Mouse (Mus musculus): ENCODE measurements around the gene Kirrel3.
A peak's percentile ranks its signal among the peaks of the same experiment; 100 is the strongest.

The Kirrel3 gene

DNA sequence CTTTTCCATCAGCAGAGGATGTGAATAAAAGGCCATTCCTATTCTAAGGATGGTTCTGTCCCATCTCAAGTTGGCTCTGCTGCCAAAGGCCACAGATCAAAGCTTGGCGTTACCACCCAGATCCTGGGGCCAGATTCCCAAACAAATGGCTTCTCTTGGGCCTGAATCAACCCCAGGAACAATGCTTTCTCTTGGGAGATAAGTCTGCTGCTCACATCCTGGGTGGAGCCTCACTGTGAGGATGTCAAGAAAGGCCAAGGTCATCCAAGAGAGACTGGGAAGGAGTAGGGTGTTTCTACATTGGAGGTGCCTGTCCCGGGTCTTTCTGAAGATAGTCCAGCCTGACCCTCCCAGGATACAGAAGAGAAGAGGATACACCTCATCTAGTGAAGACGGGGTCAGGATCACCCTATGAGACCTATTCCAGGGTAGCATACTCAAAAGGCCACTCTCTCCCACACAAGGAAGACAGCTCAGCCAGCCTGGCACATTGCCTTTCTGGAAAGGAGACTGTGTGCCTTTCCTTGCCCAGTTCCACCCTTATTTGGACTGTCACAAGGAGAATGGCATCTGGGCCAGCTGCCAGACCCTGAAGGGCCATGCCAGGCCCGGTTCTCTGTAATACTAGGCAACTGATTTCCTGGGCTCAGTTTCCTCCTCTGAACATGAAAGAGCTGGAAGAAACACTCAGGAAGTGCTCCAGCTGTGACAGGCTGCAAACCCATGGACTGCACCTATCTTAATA lies 507.9 kb downstream of the Kirrel3 start:
- peak; percentile 98 for DNase-seq

DNA sequence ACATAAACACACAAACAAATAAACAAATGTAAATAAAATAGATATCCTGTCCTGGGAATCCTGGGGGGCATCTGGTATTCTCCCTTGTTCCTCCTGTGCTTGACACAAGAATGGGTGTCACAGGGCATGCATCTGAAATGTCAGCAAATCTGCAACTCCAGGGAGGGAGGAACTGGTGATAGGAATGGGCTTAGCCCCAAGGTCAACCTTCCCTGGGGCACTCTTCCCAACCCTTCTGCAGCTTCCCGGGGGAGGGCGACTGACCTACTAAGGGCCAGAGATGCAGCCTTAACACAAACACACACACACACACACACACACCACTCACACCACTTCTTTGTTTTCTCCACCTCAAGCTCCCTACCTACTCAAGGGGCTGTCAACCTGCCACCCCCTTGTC lies 509.4 kb downstream of the Kirrel3 start:
- DNase-seq: no peak

DNA sequence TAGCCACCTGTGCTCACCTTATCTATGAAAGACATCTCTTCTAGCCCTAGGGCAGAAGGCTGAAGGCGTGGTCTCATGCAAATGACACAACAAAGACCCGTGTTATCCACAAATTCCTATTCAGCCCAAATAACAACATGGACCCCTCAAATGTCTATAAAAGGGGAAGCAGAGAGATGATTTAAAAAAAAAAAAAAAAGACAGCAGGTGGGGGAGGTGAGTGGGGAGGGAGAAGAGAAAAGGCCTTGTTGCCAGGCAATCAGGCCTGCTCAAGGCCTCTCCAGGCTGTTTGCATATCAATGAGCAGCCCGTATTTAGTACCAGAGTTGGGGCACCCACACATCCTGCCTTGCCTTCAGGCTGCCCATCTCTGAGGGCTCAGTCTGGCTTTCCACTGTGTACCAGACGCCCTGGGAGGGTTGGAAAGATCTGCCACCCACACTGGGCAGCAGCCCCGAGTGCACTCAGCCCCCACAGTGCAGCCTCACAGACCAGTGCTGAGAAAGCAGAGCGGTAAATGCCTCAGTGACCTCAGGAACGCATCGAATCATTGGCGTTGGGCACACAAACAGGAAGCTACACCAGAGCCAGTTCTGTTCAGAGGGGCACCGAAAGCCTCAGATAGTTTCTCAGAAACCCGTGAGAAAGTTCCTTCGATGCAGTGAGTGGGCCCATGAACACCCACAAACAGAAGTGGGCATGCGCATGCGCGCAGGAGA lies 510.1 kb downstream of the Kirrel3 start:
- DNase-seq: no peak

DNA sequence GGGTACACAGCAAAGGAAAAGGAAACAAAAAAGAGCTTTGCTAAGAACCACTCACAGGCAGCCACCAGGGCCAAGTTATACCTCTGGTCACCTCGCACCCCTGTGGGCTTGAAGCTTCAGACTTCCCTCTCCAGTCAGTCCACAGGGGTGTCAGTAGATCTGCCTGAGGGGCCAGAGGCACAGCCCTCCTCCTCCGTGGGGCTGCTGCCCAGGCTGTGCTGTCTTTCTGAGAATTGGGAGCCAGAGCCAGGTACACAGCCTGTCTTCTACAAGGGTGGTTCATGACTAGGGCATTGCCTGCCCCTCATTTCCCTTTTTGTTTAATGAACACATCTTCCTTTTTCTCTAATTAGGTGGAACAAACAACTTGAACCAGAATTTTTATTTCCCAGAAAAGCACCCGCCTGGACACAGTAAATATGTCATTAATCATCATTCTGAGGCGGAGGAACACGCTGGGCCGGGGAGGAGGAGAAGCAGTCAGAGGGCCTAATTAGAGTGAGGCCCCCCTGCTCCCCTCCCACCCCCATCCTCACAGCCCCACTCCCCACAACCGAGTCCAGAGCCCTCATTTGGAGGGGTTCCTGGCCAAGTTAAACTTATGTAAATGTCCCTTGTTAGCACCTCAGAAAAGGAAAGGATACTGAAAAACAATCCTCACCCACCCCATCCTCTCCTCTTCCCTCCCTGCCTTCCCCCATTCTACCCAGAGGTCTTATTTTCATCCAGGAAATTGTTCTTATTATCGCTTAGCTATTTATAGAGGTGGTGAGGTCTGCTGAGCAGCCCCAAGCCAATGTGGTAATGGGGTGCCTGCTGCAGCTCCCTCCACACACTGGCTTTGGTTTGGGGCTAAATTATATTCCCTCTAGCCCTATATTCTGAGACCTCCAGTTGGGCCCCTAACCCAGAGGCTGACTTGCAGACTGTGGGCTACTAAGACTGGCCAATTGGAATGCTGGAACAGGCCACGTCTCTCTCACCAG lies 512.5 kb downstream of the Kirrel3 start:
- DNase-seq: no peak

DNA sequence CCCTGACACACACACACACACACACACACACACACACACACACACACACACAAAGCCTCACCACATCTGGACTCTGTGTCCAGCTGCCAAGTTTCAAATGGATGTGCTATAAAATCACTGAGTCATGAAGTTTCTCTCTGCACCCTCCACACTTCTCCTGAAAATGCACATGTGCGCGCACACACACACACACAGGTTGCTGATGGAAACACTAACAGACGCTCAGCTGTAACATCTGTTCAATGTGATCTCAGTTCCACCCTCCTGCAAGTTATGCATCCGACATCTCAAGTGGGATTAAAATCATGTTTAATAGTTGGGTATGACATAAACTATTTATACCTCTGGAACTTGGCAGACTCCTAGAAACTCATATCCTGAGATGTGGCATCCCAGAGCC lies 518.4 kb downstream of the Kirrel3 start:
- no peak for DNase-seq

DNA sequence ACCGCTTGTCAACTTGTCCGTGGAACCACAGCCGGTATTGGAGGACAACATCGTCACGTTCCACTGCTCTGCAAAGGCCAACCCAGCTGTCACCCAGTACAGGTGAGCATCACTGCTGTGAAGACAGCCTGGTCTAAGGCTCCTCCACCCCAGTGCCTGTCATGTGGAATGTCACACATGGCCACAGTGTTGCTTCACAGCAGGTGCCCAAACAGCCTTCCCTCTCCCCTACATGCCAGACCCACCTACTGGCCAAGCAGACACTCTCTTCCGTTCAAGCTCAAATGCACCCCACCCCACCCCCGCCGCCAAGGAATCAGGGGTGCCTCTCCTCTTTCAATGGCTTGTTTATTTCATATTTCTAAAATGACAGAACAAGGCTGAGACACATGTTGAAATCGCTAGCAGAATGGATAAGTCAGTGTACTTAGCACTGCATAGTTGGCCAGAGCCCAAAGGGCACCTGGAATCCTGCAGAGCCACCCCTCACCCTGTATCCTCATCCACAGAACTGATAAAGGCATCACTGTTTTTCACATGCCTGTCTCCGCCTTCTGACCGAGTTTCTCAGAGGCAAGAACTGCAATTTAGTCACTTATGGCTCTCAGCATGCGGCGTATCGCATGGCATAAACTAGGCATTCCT lies 522.1 kb downstream of the Kirrel3 start:
- DNase-seq: no peak

DNA sequence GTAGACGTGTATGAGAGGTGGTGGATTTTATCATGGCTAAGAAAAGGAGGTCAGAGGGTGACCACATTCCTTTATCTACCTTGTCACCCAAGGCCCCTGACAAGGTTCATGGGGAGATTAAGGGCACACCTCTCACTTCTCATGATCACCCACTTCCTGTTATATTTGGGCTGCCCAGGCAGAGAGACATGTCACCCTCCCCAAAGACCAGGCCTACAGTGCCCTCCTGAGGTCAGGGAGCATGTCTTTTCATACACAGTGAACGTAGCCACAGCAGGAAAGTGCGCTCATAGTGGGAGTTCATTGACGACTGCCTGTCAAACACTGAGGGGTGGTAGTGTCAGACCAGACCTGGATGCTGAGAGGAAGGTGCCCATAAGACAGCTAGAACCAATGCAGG lies 531.1 kb downstream of the Kirrel3 start:
- peak; percentile 65 for DNase-seq

DNA sequence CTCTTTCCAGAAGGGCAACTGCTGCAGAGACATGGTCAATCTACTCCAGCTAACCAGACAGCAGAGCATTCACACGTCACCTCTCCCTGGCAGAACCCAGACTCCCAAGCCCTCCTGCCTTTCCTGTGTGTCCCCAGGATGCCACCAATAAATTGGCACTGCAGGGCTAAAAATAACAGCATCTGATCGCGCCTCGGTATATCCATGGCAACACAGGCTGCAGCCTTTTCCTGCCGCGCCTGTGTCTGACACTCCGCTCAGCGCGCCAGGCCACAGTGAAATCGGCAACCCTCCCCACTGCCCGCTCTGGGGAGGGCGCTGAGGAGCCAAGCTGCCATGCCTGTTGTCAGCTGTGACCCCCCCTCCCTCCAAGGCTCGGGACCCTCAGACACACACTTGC lies 531.9 kb downstream of the Kirrel3 start:
- no peak for DNase-seq

DNA sequence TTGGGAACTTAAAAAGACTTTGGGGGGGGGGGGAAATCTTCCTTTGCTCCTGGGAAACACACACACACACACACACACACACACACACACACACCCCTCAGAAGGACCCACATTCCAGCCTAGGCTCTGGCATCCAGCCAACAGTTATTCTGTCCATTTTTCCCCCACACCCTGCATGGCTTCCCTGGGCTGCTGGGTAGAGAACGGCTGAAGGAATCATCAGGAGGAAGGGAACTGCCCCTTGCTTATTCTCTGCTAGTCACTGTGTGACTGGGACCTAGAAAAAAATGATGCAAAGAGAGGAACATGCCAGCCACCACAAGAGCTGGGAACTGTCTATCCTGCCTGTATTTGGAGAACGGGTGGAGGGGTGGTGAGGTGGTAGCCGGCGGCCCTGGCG lies 532.4 kb downstream of the Kirrel3 start:
- no peak for DNase-seq

DNA sequence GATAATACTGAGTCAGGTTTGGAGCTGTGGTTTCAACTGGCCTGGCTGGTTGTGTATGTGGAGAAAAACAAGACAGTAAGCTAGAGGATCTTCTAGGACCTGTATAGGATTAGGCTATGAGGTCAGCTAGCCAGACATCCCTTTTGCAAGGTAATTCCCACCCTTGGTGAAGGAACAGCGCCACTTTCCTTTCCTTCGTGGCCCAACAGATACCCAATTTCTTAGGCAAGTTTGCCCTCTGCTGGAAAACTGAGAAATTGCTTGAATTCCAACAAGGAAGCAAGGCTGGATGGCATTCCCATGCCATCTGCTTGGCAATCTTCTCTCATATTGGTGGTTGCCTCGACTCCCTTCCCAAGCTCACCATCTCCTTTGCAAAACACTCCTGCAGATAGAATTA lies 533.7 kb downstream of the Kirrel3 start:
- DNase-seq: peak; percentile 85

DNA sequence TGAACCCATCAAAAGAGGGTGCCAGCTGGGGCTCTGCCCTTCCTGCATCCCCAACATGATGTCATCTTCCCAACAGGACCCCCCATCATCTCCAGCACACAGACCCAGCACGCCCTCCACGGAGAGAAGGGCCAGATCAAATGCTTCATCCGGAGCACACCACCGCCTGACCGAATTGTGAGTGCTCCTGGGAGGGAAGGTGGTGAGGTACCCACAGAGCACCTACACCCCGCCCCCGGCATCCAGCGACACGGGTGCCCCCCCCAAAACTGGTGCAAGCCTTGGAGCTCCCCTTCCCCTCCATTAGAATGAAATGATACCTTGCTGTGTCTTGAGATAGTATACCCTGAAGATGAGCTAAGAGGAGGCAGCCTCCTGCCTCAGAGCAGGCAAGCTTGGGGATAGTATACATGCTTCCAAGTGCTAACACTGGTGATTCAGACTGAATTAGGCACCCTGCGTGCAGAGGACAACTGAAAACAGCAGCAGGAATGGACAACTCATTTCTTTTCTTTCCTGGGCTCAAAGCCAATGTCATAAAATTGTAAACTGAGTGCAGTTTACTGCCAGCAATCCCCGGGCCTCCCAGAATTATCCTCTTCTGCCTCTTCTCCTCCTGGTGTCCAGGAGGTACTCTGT lies 534.4 kb downstream of the Kirrel3 start:
- DNase-seq: no peak

DNA sequence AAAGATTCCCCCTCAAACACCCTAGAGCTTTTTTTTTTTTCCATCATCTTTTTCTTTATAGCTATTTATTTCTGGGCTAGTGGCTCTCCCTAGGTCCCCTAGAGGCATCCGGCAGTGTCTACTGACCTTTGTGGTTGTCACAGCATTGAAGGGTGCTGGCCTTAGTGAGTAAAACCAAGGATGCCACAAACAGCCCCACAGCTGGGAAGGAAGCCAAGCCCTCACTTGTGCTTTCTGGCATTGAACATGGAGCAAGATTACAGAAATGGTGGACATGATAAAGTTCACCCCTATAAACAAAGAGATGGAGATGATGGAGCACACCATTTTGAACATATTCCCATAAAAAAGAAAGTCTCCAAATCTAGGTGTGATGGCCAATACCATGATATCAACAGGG lies 536.0 kb downstream of the Kirrel3 start:
- no peak for DNase-seq

DNA sequence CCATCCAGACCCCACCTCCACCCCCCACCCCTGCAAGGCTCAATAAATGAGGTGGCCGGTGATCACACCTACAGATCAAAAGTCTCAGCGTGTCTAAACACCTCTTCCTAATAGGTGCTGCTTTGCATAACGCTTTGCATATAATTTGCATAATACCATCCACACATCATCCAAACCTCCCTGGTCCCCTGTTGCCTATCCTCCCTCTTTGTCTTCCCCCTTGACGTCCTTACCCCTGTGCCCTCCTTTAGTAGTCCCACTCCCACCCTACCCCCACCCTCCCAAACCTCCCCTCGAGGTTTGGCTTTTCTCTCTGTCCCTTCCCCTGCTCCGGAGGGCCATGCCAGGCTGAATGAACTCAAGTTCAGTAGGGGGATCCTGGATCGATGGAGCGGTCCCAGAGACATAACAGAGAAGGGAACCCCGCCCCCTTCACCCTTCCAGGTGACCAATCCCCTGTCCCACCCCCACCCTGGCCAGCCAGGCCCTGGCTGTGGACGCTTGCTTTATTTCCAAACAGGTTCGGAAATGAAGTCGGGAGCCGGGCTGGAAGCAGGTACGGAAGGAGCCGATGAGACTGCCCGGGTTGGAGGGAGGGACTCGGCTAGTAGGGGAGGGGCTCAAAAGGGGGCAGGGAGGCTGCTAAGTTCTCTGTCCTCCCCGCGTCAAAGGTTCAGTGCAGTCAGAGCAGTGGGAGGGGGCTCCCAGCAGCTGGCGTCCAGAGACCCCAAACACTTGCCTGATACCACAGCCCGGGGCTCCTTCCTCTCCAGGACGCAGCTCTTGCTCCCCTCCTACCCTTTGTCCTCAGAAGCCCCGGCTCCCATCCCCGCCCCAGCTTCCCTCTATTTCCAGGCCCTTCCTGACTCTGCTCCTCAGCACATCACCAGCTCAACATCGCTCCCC lies 539.1 kb downstream of the Kirrel3 start:
- DNase-seq: no peak

DNA sequence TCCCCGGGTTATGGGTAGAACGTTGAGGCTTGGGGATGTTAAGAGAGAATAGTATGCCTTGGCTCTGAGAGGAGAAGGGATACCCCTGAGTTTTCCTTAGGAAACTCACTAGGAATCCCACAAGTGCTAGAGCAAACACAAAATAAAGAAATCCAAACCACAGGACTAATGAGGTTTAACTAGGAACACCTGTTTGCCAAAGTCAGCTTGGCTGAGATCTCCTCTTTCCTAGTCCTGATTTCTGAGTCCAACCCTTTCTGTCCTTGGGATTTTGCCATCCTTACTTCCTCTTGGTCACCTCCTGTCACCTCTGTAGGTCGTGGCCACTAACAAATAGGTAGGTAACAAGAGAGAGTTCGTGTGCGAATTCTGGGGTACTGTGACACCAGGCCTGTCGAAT lies 540.6 kb downstream of the Kirrel3 start:
- no peak for DNase-seq

DNA sequence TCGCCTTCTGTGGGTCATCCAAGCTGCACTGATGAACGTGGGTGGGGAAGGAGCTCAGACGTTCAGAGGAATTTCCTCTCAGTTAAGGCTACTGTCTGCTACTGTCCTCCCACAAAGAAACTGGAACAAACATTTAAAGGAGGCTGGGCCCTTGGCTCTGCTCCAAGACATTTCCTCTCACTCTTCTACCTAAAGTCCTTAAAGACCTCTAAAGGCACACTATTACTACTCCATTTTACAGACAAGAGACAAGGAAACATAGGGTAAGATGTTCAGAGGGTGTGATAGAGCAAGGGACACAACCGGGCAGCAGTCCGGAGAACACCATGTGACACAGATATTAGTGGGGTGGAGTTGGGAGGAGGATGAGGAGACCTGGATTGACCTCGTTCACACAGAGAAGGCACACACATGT lies 541.2 kb downstream of the Kirrel3 start:
- DNase-seq: no peak

DNA sequence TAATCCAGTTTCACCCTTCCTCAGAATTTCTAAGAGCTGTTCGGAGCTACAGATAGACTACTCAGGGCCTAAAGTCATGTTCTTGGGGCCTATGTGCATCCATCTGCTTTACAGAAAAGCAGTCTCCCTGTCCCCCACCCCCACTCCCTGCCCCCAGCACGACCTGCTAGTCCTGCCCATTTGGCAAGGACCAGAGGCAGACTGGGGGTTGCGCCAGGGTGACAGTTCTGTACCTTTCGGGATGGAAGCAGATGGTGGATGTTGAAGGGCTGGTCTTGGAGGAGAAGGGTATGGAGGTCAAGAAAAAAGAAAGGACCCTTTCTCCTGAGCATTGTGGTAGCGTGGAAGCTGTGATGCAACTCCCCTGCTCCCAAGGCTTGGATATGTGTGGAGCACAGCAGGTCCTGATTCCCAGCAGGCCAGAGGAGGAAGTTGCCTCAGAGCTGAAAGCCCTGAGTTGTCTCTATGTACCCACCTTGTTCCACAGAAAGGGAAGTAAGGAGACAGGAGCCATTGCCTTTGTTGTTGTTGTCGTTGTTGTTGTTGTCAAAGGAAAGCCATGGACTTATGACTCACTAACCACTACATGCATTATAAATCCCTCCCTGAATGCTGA lies 541.8 kb downstream of the Kirrel3 start:
- no peak for DNase-seq

DNA sequence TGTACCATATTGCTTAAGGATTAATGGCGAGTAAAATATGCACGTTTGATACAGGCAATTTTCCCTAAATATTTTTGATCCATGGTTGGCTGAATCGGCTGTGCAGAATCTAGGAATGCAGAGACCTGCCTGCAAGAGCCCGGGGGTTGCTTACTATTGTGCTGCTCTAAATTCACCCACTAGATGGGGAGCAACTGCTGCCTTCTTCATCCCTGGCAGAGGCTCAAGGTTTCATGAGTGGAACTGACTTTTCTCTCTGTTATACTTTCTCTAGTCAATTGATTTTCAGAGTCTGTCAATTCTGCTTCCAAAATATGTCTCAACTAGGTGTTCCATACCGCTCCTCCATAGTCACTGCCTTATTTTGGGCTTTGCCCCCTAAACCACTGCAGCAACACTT lies 545.1 kb downstream of the Kirrel3 start:
- peak; percentile 60 for DNase-seq

DNA sequence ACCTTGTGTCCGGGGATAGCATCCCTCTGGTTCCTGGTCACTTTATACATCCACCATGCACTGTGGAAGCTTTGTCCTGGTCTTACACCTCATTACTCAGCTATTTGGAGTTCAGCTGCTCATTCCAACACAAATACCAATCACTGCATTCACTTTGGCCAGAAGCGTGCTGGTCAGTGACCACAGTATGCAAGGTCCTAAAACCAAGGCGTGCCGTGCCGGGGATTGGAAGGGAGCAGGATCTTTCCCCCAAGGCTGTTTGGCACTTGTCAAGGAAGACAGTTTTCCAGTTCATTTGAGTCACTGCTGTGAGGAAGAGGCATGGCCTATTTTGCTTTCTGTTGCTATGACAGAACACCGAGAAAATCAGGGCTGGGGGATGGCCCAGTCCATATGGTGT lies 546.8 kb downstream of the Kirrel3 start:
- no peak for DNase-seq

DNA sequence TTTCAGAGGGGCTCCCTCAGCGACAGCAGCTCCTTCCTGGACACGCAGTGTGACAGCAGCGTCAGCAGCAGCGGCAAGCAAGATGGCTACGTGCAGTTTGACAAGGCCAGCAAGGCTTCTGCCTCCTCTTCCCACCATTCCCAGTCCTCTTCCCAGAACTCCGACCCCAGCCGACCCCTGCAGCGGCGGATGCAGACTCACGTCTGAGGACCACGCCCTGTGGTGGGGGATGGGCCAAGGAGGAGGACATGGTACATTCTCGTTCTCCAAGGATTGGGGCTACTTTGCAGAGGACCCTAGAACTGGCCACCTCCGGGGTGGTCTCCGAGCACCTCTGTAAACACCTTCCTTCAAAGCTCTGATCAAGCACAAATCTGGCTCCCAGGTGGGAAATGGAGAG lies 549.4 kb downstream of the Kirrel3 start:
- DNase-seq: no peak

DNA sequence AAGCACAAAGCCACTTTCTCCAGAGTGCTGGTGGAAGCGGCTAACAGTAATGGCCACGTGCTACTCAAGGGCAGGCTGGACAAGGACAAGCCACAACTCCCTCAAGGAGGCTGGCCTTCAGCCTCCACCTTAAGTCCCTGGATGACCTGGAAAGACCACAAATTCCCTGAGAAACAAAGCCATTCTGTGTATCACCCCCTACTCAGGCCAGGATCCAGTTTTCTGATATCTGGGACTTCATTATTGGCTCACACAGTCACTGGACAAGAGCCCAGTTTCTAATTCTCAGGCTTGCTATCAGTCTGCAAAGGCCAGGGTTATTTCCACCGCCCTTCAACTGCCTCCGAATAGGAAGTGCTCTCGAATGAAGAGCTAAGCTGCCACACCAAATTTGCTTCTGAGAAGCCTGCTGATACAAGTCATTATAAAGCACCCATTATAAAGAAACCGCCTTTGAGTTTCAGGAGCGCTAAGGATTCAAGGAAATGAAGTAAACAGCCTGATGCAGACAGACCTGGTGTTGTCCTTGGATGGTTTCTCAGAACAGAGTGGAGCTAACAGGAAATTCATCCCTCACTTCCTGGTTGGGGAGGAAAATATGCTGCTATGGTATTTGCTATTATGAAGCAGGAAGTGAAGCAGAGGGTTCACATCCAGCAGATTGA lies 553.4 kb downstream of the Kirrel3 start:
- peak; percentile 63 for DNase-seq

All from lung, postnatal 36 days (tissue).